Mouse (Mus musculus): Measurements from ENCODE around the gene C730034F03Rik.

C730034F03Rik gene

DNA sequence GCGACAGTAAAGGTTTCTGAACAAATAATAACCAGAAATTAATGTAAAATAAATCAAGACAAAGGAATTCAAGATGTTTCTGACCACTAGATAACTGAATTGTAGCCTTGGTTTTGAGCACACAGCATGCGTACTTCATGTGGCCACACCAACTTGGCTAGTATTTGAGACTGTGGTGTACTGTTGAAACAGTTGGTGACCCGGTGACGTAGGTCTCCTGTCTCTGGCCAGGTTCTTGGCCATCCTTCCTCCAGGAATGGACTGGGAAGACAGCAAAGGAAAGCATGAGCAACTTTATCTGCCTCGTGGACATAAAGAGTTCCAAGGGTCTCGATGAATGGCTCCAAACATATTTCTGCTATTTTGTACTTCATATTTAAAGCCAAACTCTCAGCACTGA is 2.4 kb downstream of the C730034F03Rik start:
- DNase-seq (ENCODE audit: extremely low spot score, low read depth, low spot score) = no peak

- DNase-seq (ENCODE audit: extremely low spot score, low read depth, low spot score) = no peak
Observed at GRCm38 (mm10) chr15:89432946-89433345, 3.6 kb downstream of the C730034F03Rik start.

GRCm38 (mm10) chr15:89434136-89434535 is 4.7 kb downstream of the C730034F03Rik start:
- no peak for DNase-seq (ENCODE audit: extremely low spot score, low read depth, low spot score)

DNA sequence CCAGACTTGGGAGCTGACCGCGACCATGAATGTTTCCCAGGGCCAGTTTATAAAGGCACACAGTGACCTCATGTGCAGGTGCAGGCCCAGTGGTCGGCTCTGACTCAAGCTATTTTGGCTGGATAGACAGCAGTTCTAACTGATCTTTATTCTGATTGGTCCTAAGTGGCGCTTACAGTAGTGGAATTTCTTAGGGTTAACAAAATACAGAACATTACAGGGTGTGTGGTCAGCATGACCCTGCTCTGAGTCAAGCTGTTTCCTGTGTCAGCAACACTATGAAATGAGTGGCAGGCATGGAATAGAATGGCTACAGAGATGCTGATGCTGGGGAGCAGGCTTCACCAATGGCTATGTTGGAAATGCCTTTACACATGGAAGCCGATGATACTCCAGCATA is 6.5 kb downstream of the C730034F03Rik start:
- no peak for DNase-seq (ENCODE audit: extremely low spot score, low read depth, low spot score)

DNA sequence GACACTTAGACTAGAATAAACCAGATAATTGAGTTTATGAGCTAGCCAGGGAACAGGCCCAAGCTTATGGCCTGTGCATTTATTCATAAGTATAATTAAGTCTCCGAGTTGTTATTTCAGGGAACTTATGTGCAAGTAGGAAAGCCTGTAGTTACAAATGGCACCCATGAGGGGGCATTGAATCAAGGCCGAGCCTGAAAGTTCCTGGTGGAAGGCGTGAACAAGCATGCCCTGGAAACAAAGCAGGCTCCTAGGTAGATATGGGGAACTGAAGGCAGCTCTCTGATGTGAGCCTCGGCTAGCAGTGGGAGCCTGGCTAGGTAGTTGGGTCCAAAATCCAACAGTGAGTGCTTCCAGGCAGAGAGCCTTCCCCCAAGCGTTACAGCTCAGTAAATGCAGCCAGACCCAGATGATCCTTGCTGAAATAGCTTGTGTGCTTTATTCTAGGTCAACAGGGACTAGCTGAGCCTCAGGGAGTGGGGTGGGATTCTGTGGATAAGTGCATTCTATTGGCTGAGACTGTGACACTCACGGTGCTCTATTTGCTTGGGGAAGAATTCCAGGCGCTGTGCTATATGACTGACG is 13.2 kb downstream of the C730034F03Rik start:
- DNase-seq (ENCODE audit: extremely low spot score, low read depth, low spot score) = no peak

GRCm38 (mm10) chr15:89452906-89453864 is 23.8 kb downstream of the C730034F03Rik start:
- no peak for DNase-seq (ENCODE audit: extremely low spot score, low read depth, low spot score)

DNA sequence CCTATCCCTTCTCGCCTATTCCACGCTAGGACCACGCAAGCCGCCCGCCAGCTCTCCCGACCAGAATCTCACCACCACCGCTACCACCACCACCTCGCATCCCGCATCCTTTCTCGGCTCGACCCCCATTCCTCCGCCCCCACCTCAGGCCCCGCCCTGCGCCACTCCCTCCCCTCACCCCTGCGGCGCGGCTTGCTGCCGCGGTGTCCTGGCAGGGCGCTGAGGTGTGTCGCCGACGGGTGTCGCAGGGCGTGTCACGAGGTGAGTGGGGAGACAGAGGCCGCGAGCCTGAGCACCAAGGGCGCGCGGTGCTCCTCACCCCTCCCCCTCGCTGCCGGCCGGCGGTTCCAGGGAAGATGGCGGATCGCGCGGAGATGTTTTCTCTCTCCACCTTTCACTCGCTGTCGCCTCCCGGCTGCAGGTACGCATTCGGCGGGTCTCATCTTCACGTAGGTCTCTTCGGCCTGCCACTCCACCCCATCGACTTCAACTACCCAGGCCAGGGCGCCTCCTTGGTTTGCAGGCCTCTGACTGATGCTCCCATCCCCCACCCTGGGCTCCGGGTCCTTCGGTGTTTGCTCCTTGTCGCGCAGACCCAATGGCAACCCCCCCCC is 24.6 kb downstream of the C730034F03Rik start, which contains the start of gene Mapk8ip2:
Mapk8ip2 (plus strand) TSS at position 49 of the 614 bp plus-strand sequence.
- no peak for DNase-seq (ENCODE audit: extremely low spot score, low read depth, low spot score)

- DNase-seq (ENCODE audit: extremely low spot score, low read depth, low spot score) = no peak
Observed at GRCm38 (mm10) chr15:89454857-89455256, 25.5 kb downstream of the C730034F03Rik start.

DNA sequence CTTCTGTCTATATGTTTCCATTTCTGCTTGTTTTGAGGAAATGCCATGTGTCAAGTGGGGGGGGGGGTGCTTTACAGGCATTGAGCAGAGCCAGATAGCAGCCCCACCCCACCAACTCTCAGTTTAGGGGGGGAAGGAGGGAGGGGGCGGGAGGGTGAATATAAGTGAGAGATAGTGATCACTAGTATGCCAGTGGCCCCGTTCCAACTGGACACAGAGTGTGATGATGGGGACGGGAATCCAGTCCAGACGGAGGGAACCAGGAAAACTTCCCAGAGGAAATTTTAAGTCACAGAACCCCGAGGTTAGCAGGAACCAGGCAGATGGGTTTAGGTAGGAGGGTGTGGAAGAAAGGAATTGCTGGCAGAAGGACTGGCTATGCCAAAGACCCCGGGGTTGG is 26.3 kb downstream of the C730034F03Rik start:
- DNase-seq (ENCODE audit: extremely low spot score, low read depth, low spot score) = no peak

DNA sequence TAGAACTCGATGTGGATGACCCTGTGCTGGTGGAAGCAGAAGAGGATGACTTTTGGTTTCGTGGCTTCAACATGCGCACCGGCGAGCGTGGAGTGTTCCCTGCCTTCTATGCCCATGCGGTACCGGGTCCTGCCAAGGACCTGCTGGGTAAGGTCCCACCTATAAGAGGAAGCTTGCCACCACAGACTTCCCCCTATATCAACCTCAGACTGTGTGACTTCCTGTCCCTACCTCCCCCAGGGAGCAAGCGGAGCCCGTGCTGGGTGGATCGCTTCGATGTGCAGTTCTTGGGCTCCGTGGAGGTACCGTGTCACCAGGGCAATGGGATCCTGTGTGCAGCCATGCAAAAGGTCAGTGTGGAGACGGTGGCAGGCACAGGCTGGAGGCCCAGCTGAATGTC is 29.6 kb downstream of the C730034F03Rik start:
- DNase-seq (ENCODE audit: extremely low spot score, low read depth, low spot score) = no peak

DNA sequence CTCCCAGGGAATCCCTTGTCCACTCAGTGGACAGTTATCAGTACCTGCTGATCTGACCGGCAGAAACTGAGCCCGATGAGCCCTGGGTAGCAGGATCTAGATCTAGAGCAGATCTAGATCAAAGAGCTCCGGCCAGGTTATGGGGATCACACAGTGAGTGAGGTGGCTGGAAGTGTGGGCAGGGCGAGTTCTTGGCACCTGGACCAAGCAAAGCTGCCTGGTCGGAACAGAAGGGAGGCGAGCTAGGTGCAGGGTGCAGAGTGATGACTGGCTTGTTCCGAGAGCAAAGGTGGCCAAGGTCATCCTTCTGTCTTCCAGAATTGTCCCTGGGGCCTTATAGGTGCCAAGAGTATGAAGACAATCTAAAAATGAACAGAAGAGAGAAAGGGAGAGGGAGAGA is 30.4 kb downstream of the C730034F03Rik start:
- DNase-seq (ENCODE audit: extremely low spot score, low read depth, low spot score) = no peak

DNA sequence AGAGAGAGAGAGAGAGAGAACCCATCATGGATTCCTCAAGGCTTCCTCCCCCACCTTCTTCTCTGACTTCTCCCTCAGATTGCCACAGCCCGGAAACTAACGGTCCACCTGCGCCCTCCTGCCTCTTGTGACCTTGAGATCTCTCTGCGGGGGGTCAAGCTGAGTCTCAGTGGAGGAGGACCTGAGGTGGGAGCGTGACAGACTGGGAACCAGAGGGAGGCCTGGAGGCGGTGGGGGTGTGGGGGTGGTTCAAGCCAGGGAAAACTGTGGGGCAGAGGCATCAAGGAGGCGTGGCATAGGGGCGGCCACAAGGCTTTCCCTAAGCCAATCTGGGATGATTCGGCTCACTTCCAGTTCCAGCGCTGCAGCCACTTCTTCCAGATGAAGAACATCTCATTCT is 30.9 kb downstream of the C730034F03Rik start:
- DNase-seq (ENCODE audit: extremely low spot score, low read depth, low spot score) = no peak

- no peak for DNase-seq (ENCODE audit: extremely low spot score, low read depth, low spot score)
Observed at GRCm38 (mm10) chr15:89461321-89461720, 31.9 kb downstream of the C730034F03Rik start.

DNA sequence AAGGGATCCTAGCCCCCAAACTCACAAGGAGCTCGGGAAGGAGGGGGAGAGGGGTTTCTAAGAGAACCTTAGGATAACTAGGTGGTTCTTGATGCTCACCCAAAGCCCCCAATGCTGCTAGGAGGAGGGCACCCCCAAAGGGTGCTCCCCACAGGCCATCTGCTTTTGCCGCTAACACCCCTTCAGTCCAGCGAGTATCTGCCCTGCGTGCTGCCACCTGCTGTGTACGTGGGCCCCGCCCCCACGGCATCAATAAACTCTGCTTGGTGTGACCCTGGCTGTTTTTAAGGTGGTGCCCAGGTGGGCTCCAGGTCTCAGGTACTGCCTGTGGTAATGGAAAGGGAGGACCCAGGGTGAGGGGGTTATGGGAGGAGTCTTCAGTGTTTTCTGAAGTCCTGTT is 32.8 kb downstream of the C730034F03Rik start:
- DNase-seq (ENCODE audit: extremely low spot score, low read depth, low spot score) = no peak

- no peak for DNase-seq (ENCODE audit: extremely low spot score, low read depth, low spot score)
Observed at GRCm38 (mm10) chr15:89463334-89464235, 34.2 kb downstream of the C730034F03Rik start.

- DNase-seq (ENCODE audit: extremely low spot score, low read depth, low spot score) = no peak
Observed at GRCm38 (mm10) chr15:89465052-89465451, 35.7 kb downstream of the C730034F03Rik start.

GRCm38 (mm10) chr15:89468577-89468976 is 39.2 kb downstream of the C730034F03Rik start:
- no peak for DNase-seq (ENCODE audit: extremely low spot score, low read depth, low spot score)

DNA sequence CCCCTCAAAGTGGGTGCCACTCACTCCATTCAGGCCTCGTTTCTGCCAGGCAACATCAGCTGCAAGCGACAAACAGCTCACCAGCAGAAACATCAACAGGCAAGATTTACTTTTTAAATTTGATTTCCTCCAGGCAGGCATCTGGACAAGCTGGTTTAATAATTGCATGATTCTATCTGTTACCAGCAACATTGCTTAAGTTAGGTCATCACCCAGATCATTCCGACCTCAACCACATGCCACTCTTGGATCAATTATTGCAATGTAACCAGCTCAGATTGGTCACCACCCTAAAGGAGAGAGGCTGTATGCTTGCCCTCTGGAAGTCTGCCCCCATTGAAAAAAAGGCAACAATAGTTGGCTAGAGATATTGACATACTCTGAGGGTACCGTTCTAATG is 42.1 kb downstream of the C730034F03Rik start:
- DNase-seq (ENCODE audit: extremely low spot score, low read depth, low spot score) = no peak

DNA sequence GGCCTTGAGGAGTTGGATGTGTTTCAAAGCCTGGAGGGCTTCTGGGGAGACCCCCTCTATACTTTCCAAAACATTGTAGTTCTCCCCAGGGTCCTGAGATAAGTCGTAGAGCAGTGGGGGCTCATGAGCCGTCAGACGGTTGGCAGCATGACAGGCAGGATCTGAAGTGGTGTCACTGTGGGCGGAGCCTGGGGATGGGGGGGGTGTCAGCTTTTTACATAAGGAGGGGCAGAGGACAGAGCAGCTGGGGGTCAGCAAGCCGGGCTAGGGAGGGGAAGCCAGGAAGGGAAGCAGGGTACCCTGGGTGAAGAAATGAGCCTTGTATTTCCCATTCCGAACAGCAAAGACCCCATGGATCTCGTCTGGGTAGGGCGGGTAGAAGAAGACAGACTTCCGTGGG is 44.0 kb downstream of the C730034F03Rik start:
- DNase-seq (ENCODE audit: extremely low spot score, low read depth, low spot score) = no peak

GRCm38 (mm10) chr15:89473921-89474320 is 44.5 kb downstream of the C730034F03Rik start:
- DNase-seq (ENCODE audit: extremely low spot score, low read depth, low spot score) = no peak
